Mouse (Mus musculus) B cell, adult 62 days (primary cell): ENCODE results near the gene Sgpl1. TPM values are rescaled to one million over a fixed set of nuclear protein-coding genes. Genes with fewer than 3 reads are reported as not detected.

Experiments used
- total RNA-seq: library from RNA; stranded (reverse); gene quantifications from 4 replicates; pipeline ENCODE4 v1.2.4, GENCODE M21; 2023

Sgpl1 gene
- 92.8 to 101 TPM (median 95.2 TPM) in 4 replicates for total RNA-seq

GRCm38 (mm10) chr10:61147157-61148040 lies at the start of gene Sgpl1:
Gene Sgpl1 (minus strand): TSS chr10:61147703.

DNA sequence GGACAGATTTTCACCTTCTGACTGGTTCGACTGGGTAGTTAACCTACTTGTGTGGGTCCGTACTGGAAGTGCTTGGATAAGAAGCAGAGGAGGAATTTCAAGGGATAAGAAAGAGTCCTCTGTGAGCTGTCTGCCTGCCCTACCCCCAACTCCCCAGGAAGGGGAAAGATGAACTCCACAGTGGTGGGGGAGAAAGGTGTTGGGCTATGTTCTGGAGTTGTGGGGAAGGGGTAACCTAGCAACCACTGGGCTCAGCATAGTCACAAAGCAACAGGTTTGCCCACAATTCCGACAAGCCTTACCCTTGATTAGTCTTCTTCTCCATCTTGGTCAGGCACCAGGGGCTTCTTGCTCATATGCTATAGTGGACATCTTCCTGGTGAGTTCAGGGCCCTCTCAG lies 24.2 kb upstream of the Sgpl1 start, which contains the start of gene Tbata:
TSS of gene Tbata (plus strand) at position 301 of the 400 bp plus-strand sequence.

GRCm38 (mm10) chr10:61089170-61090142 lies 58.0 kb downstream of the Sgpl1 start, which contains the start of gene Pcbd1:
Gene Pcbd1 (plus strand): TSS chr10:61089331.

Other genes with a start within 250 kb of the Sgpl1 start
- gene Pcbd1, start 58.4 kb downstream of the Sgpl1 start, total RNA-seq, result not detected in 4 replicates
- not detected in 4 replicates for gene Tbata, start 24.3 kb upstream of the Sgpl1 start, total RNA-seq
- 0.18 to 0.47 TPM (median 0.25 TPM) in 4 replicates for gene Adamts14, start 125.7 kb upstream of the Sgpl1 start, total RNA-seq
- 17.0 to 18.3 TPM (median 17.3 TPM) in 4 replicates for gene Prf1, start 150.1 kb upstream of the Sgpl1 start, total RNA-seq
- 0.77 to 2.3 TPM (median 2.0 TPM) in 4 replicates for gene Pald1, start 235.8 kb upstream of the Sgpl1 start, total RNA-seq